Mouse (Mus musculus) inflammation-experienced regulatory T-cells, adult 6 months (primary cell): Measurements from ENCODE around the gene Uck2. TPM values are rescaled to one million over a fixed set of nuclear protein-coding genes. Genes with fewer than 3 reads are reported as not detected.

Source experiments
- ATAC-seq: one replicate; pipeline ENCODE4 v1.8.0; 2017
- polyA plus RNA-seq, 3 experiments: library from polyadenylated mRNA; unstranded; fragments of 100-300 nt; shearing (Covaris generic); gene quantifications; one replicate each; pipeline ENCODE4 v1.2.1; 2017

Uck2 gene
- polyA plus RNA-seq, 3 experiments from 2014 or later = 22.3 to 28.8 (median 23.2) TPM

- ATAC-seq = no peak
These were observed 79.9 kb downstream of the Uck2 start for GRCm38 (mm10) chr1:167205177-167205750.

DNA sequence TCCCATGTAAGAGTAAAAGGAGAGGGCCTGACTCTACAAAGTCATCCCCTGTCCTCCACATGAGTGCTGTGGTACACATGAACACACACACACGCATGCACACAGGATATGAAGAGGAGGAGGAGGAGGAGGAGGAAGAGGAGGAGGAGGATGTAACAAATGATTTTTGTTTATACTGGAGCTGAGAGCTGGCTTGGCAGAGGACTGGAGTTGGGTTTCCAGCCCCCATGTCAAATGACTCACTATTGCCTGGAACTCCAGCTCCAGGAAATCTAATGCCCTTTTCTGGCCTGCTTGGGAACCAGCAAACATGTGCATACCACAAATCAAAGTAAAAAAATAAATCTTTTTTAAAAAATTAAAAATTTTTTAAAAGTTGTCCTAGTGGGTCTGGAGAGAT, 80.7 kb downstream of the Uck2 start:
- ATAC-seq = no peak

DNA sequence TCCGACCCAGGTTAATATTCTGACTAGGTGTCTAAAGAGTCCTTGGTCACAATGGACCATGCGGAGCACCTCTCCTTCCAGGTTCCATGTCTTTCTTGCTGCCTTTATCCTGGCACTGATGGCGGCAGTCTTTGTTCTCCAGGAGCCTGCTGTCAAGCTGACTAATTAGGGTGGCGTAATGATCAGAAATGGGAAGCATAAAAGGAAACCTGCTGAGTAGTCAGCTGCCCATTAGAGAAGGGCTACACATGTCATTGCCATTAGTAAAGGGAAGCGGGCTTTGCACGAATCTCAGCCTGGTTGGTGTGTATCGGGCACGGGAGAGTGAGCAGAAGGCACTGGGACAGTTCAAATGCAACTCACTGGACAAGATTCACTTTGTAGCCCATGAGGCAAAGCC, 90.4 kb downstream of the Uck2 start:
- no peak for ATAC-seq

DNA sequence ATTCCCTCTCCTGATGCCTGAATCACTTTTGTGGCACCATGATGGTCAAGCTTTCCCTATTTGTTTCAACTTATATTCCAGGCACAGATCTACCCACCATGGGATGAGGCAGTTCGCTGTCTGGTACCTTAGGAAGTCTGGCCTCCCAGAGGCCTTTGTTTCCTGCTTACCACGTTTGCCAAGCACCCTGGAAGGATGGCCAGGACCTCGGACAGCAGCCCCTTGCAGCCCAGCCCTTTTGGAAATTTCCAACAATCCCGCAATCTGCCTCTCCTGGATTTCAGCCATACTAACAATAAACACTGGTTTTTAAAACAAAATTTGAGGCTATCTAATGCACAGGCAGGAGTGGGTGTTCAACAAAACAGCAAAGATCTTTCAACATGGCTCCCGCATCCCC, 97.3 kb downstream of the Uck2 start:
- ATAC-seq = no peak

- no peak for ATAC-seq
These were observed 103.1 kb downstream of the Uck2 start for GRCm38 (mm10) chr1:167181919-167182616.

Other genes starting within 250 kb of the Uck2 start
- gene Tmco1, start 23.1 kb upstream of the Uck2 start, polyA plus RNA-seq = 100 to 1,000 TPM; 100 to 124 (median 106) TPM
- 10 to 100 TPM; 47.7 to 61.2 (median 56.2) TPM for gene Aldh9a1, start 64.7 kb upstream of the Uck2 start, polyA plus RNA-seq
- gene Mgst3, start 108.5 kb upstream of the Uck2 start, polyA plus RNA-seq = 1 to 10 TPM; 1.3 to 4.7 (median 1.8) TPM
- not detected for gene Lrrc52, start 181.5 kb upstream of the Uck2 start, polyA plus RNA-seq